Mouse (Mus musculus) G1E (cell line): ENCODE results near the gene Ush1c.

Experiments used
- CTCF ChIP-seq: IDR thresholded peaks from 2 replicates; pipeline ENCODE4 v1.5.1; 2012; ENCODE audit warnings: low read depth, low read length, inconsistent platforms, mixed read lengths
- GATA1 ChIP-seq: IDR thresholded peaks from 2 replicates; pipeline ENCODE4 v1.6.1; 2012; ENCODE audit warnings: borderline replicate concordance, low read length, inconsistent platforms, mixed read lengths
- TAL1 ChIP-seq: conservative IDR thresholded peaks from 2 replicates; pipeline ENCODE4 v1.6.1; 2012; ENCODE audit warnings: low read depth, low read length, inconsistent platforms, mixed read lengths

- TF ChIP-seq CTCF (no peak), GATA1 (no peak), TAL1 (no peak)
Measured at GRCm38 (mm10) chr7:46204775-46205174, 33.5 kb downstream of the Ush1c start.
